Mouse (Mus musculus) yolk sac, embryonic 10.5 days (tissue): ENCODE data around the gene Trp73.

Experiments used
- DNase-seq: peaks from one replicate; pipeline ENCODE4 v3.0.0-alpha.2; 2017; ENCODE audit warnings: low spot score

Trp73 gene

GRCm38 (mm10) chr4:154103386-154103785 is 36.6 kb downstream of the Trp73 start:
- DNase-seq, result no peak

- DNase-seq, result no peak
Measured at GRCm38 (mm10) chr4:154099361-154099760, 40.6 kb downstream of the Trp73 start.

- DNase-seq, result no peak
Measured at GRCm38 (mm10) chr4:154096111-154096510, 43.9 kb downstream of the Trp73 start.

- DNase-seq, result no peak
Measured at GRCm38 (mm10) chr4:154093210-154093609, 46.8 kb downstream of the Trp73 start.

- DNase-seq, result no peak
Measured at GRCm38 (mm10) chr4:154091356-154091755, 48.7 kb downstream of the Trp73 start.

GRCm38 (mm10) chr4:154089205-154089604 is 50.8 kb downstream of the Trp73 start:
- DNase-seq, result no peak

GRCm38 (mm10) chr4:154086436-154086835 is 53.6 kb downstream of the Trp73 start:
- no peak for DNase-seq

GRCm38 (mm10) chr4:154085856-154086255 is 54.2 kb downstream of the Trp73 start:
- no peak for DNase-seq

- no peak for DNase-seq
Measured at GRCm38 (mm10) chr4:154081974-154082373, 58.0 kb downstream of the Trp73 start.

- DNase-seq, result no peak
Measured at GRCm38 (mm10) chr4:154081021-154081420, 59.0 kb downstream of the Trp73 start.

GRCm38 (mm10) chr4:154080211-154080610 is 59.8 kb downstream of the Trp73 start:
- no peak for DNase-seq

- DNase-seq, result no peak
Measured at GRCm38 (mm10) chr4:154071941-154072340, 68.1 kb downstream of the Trp73 start.

GRCm38 (mm10) chr4:154071521-154071920 is 68.5 kb downstream of the Trp73 start:
- DNase-seq, result no peak

- peak; percentile 35 for DNase-seq
Measured at GRCm38 (mm10) chr4:154070896-154071295, 69.1 kb downstream of the Trp73 start.

- no peak for DNase-seq
Measured at GRCm38 (mm10) chr4:154064827-154065773, 74.9 kb downstream of the Trp73 start.

- DNase-seq, result no peak
Measured at GRCm38 (mm10) chr4:154057696-154058095, 82.3 kb downstream of the Trp73 start.

- no peak for DNase-seq
Measured at GRCm38 (mm10) chr4:154056661-154057060, 83.3 kb downstream of the Trp73 start.

- DNase-seq, result no peak
Measured at GRCm38 (mm10) chr4:154056046-154056445, 84.0 kb downstream of the Trp73 start.

GRCm38 (mm10) chr4:154055482-154055881 is 84.5 kb downstream of the Trp73 start:
- no peak for DNase-seq

- DNase-seq, result no peak
Measured at GRCm38 (mm10) chr4:154053065-154053464, 86.9 kb downstream of the Trp73 start.

GRCm38 (mm10) chr4:154051401-154051800 is 88.6 kb downstream of the Trp73 start:
- no peak for DNase-seq

- no peak for DNase-seq
Measured at GRCm38 (mm10) chr4:154045837-154046236, 94.2 kb downstream of the Trp73 start.

GRCm38 (mm10) chr4:154042577-154042976 is 97.4 kb downstream of the Trp73 start, which contains the start of gene Ccdc27:
Ccdc27 (minus strand) TSS chr4:154042677.
- DNase-seq, result no peak

- DNase-seq, result no peak
Measured at GRCm38 (mm10) chr4:154037123-154037522, 102.9 kb downstream of the Trp73 start.
